Mouse (Mus musculus) embryonic fibroblast, embryonic 13.5 days (primary cell): ENCODE measurements around the gene Anks1. TPM values are rescaled to one million over a fixed set of nuclear protein-coding genes. Genes with fewer than 3 reads are reported as not detected.

Source experiments
- H3K27ac ChIP-seq: 2 replicates; pipeline ENCODE4 v1.5.1; 2012; ENCODE audit warnings: low read length, control low read depth, inconsistent platforms; ENCODE audit not compliant: insufficient read depth
- H3K4me1 ChIP-seq: 2 replicates; pipeline ENCODE4 v1.6.1; 2011; ENCODE audit warnings: low read length; ENCODE audit not compliant: control insufficient read depth, insufficient read depth
- H3K4me3 ChIP-seq: 2 replicates; pipeline ENCODE4 v1.5.1; 2011; ENCODE audit warnings: mild to moderate bottlenecking, control low read depth, low read length; ENCODE audit not compliant: insufficient read depth
- CTCF ChIP-seq: IDR thresholded peaks from 2 replicates; pipeline ENCODE4 v1.5.1; 2011; ENCODE audit warnings: mild to moderate bottlenecking, control low read depth, low read length, moderate library complexity, borderline replicate concordance; ENCODE audit not compliant: insufficient read depth
- POLR2A ChIP-seq: IDR thresholded peaks from 2 replicates; pipeline ENCODE4 v1.6.1; 2011; ENCODE audit warnings: low read depth, mild to moderate bottlenecking, control low read depth, low read length, moderate library complexity
- polyA plus RNA-seq: library from polyadenylated mRNA; stranded (reverse); fragments of >200 nt; gene quantifications from 2 replicates; pipeline ENCODE4 v1.2.4, GENCODE M21; 2011; ENCODE audit warnings: low read depth; ENCODE audit not compliant: missing spikeins, insufficient read length

Anks1 gene
- polyA plus RNA-seq, 1 experiment: 12.7 TPM

GRCm38 (mm10) chr17:28096418-28096817, 187.3 kb downstream of the Anks1 start:
- Histone ChIP-seq H3K4me3 (no peak overlapping the region), H3K27ac (no peak overlapping the region), H3K4me1 (no peaks in the 10 kb centered on the region)
- TF ChIP-seq CTCF (no peak), POLR2A (no peak)

GRCm38 (mm10) chr17:28097308-28097707, 188.2 kb downstream of the Anks1 start:
- Histone ChIP-seq H3K27ac (no peak overlapping the region), H3K4me3 (no peak overlapping the region), H3K4me1 (no peaks in the 10 kb centered on the region)
- TF ChIP-seq POLR2A (no peak), CTCF (no peak)

- Histone ChIP-seq H3K27ac (no peak overlapping the region), H3K4me1 (no peaks in the 10 kb centered on the region), H3K4me3 (no peak overlapping the region)
- TF ChIP-seq CTCF (no peak), POLR2A (no peak)
Measured at GRCm38 (mm10) chr17:28099086-28099485, 190.0 kb downstream of the Anks1 start.

- H3K4me1 ChIP-seq: no peaks in the 10 kb centered on the region
- H3K27ac ChIP-seq: no peak overlapping the region
- TF ChIP-seq CTCF: no peak
- no peak overlapping the region for H3K4me3 ChIP-seq
Measured at GRCm38 (mm10) chr17:28100669-28101068, 191.6 kb downstream of the Anks1 start.

- Histone ChIP-seq H3K4me1 (no peaks in the 10 kb centered on the region), H3K4me3 (no peak overlapping the region), H3K27ac (no peak overlapping the region)
- TF ChIP-seq POLR2A: no peak
- TF ChIP-seq CTCF: no peak
Measured at GRCm38 (mm10) chr17:28101284-28101887, 192.3 kb downstream of the Anks1 start.

GRCm38 (mm10) chr17:28101902-28102319, 192.8 kb downstream of the Anks1 start:
- Histone ChIP-seq H3K4me3 (no peak overlapping the region), H3K4me1 (no peaks in the 10 kb centered on the region), H3K27ac (no peak overlapping the region)
- TF ChIP-seq CTCF (no peak), POLR2A (no peak)

- H3K4me3 ChIP-seq: no peak overlapping the region
- TF ChIP-seq CTCF (no peak), POLR2A (no peak)
- no peaks in the 10 kb centered on the region for H3K4me1 ChIP-seq
- no peak overlapping the region for H3K27ac ChIP-seq
Measured at GRCm38 (mm10) chr17:28104416-28104815, 195.3 kb downstream of the Anks1 start.

GRCm38 (mm10) chr17:28106352-28106751, 197.2 kb downstream of the Anks1 start:
- Histone ChIP-seq H3K27ac (no peak overlapping the region), H3K4me1 (no peaks in the 10 kb centered on the region), H3K4me3 (no peak overlapping the region)
- TF ChIP-seq CTCF: peak; percentile 24; the same call in 1 of the 2 replicates
- TF ChIP-seq POLR2A: no peak

- no peaks in the 10 kb centered on the region for H3K4me1 ChIP-seq
- TF ChIP-seq CTCF: no peak
- no peak for TF ChIP-seq POLR2A
- no peak overlapping the region for H3K4me3 ChIP-seq
- H3K27ac ChIP-seq: no peak overlapping the region
Measured at GRCm38 (mm10) chr17:28107275-28107674, 198.2 kb downstream of the Anks1 start.

GRCm38 (mm10) chr17:28112266-28112665, 203.2 kb downstream of the Anks1 start:
- TF ChIP-seq POLR2A (no peak), CTCF (no peak)
- H3K27ac ChIP-seq: no peak overlapping the region
- no peak overlapping the region for H3K4me3 ChIP-seq
- H3K4me1 ChIP-seq: no peaks in the 10 kb centered on the region

Other genes starting within 250 kb of the Anks1 start
- not detected in 2 replicates for gene Spdef, start 180.4 kb upstream of the Anks1 start, polyA plus RNA-seq
- 63.7 and 68.6 TPM in 2 replicates for gene D17Wsu92e, start 88.7 kb upstream of the Anks1 start, polyA plus RNA-seq
- 101 and 121 TPM in 2 replicates for gene Snrpc, start 71.2 kb upstream of the Anks1 start, polyA plus RNA-seq
- 16.0 and 20.6 TPM in 2 replicates for gene Uhrf1bp1, start 52.9 kb upstream of the Anks1 start, polyA plus RNA-seq
- gene Taf11, start 538 bp downstream of the Anks1 start, polyA plus RNA-seq: 33.2 and 39.5 TPM in 2 replicates
- gene Tcp11, start 171.3 kb downstream of the Anks1 start, polyA plus RNA-seq: not detected in 2 replicates
- 3.3 and 4.7 TPM in 2 replicates for gene Scube3, start 232.8 kb downstream of the Anks1 start, polyA plus RNA-seq